Mouse (Mus musculus): ENCODE measurements at regions not wholly inside any gene's neighbourhood (a gene's known extent, or its start where the extent isn't known, plus 50 kb on each side); places are given as distances from the start of the nearest gene placed in this dataset.
A peak's percentile ranks its signal among the peaks of the same experiment; 100 is the strongest.

- H3K4me2 ChIP-seq (ENCODE audit: low read length): no peak overlapping the region
- DNase-seq (ENCODE audit: low spot score) (peak; percentile 13), ATAC-seq (no peak)
- no peak overlapping the region for H3K27ac ChIP-seq (ENCODE audit: low read depth, low read length)
- no peaks in the 10 kb centered on the region for H3K36me3 ChIP-seq (ENCODE audit: control insufficient read depth, insufficient read depth, low read length)
- H3K9me3 ChIP-seq (replicated peaks; ENCODE audit: control insufficient read depth, low read length): no peaks in the 10 kb centered on the region
- no peak overlapping the region for H3K9ac ChIP-seq (ENCODE audit: low read length)
- no peak overlapping the region for H3K4me3 ChIP-seq (ENCODE audit: low read depth, low read length)
- H3K27me3 ChIP-seq (replicated peaks; ENCODE audit: control insufficient read depth, insufficient read depth, low read length): no peaks in the 10 kb centered on the region
- 75% methylated on average over 12 of the region's 12 CpGs for WGBS
- H3K4me1 ChIP-seq (ENCODE audit: control insufficient read depth, insufficient read depth, low read length): no peaks in the 10 kb centered on the region
Measured at GRCm38 (mm10) chr6:4375465-4376037, 129.1 kb upstream of the Col1a2 start.

DNA sequence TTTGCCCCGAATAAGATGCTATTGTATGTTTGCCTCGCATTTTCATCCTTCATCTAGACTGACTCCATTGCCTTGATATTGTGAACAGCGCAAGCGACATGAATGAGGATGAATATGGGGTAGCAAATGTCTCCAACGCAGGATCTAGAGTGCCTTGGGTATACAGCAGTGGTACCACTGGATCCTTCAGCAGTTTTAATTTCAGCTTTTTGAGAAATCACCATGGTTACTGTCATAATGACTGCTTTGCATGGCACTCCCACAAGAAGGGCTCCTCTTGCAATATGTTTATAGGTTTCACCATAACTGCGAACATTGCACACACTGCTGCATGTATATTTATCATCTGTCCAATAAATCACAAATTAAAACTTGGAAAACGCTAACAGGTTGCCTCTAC is 107.8 kb upstream of the Col1a2 start:
- H3K4me3 ChIP-seq (ENCODE audit: low read depth, low read length): no peak overlapping the region
- ATAC-seq (no peak), DNase-seq (ENCODE audit: low spot score) (no peak)
- H3K4me2 ChIP-seq (ENCODE audit: low read length): no peak overlapping the region
- no peak overlapping the region for H3K27ac ChIP-seq (ENCODE audit: low read depth, low read length)
- H3K9ac ChIP-seq (ENCODE audit: low read length): no peak overlapping the region
- H3K27me3 ChIP-seq (replicated peaks; ENCODE audit: control insufficient read depth, insufficient read depth, low read length): no peaks in the 10 kb centered on the region
- peaks cover 4% of the 10 kb centered on the region; the same call in 1 of the 2 replicates for H3K4me1 ChIP-seq (ENCODE audit: control insufficient read depth, insufficient read depth, low read length)
- H3K9me3 ChIP-seq (replicated peaks; ENCODE audit: control insufficient read depth, low read length): no peaks in the 10 kb centered on the region
- H3K36me3 ChIP-seq (ENCODE audit: control insufficient read depth, insufficient read depth, low read length): no peaks in the 10 kb centered on the region
- WGBS: 76% methylated on average over 7 of the region's 7 CpGs

DNA sequence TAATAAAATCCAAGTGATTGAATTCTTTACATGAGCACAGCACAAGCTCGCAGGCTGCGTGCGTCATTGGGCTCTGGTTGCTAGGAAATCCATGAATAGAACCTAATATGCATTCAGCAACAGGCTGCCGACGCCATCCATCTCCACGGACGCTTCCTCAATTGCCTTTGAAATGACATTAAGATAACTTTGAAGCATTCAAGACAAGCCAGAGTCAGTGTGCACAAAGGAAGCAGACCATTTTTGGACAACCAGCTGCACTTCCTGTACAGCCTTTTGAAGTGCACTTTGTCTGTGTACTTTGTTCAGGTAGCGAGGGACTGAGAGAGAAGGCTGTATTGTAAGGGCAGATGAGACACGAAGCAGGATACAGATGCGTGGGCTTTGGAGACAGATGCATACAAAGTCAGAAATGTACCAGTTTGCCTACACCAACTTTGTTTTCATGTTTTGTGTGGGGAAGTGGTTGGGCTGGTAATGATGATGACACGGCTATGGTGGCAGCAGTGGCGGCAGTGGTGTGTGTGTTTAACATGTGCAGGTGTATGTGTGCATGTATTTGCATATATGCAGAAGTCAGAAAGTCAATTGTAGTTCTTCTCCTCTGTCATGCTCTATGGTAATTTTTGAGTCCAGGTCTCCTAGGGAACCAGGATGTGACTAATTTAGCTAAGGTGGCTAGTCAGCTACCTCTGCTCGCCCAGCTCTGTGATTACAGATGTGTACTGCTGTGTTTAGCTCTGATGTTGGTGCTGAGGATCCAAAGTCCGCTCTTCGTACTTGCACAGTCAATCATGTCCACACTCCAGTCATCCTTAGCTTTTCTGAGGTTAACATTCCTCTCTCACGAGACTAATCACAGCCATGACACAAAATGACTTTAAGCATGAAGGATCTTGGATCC is 106.7 kb upstream of the Col1a2 start:
- 0 out of 2 replicates have a peak overlapping the region, but pooled peaks have one; percentile 9 for H3K4me2 ChIP-seq (ENCODE audit: low read length)
- DNase-seq (ENCODE audit: low spot score): peak; percentile 57
- no peaks in the 10 kb centered on the region for H3K9me3 ChIP-seq (replicated peaks; ENCODE audit: control insufficient read depth, low read length)
- H3K27ac ChIP-seq (ENCODE audit: low read depth, low read length): no peak overlapping the region
- H3K36me3 ChIP-seq (ENCODE audit: control insufficient read depth, insufficient read depth, low read length): no peaks in the 10 kb centered on the region
- no peaks in the 10 kb centered on the region for H3K27me3 ChIP-seq (replicated peaks; ENCODE audit: control insufficient read depth, insufficient read depth, low read length)
- H3K4me3 ChIP-seq (ENCODE audit: low read depth, low read length): no peak overlapping the region
- ATAC-seq: peak; percentile 32; the same call in 1 of the 2 replicates
- no peak overlapping the region for H3K9ac ChIP-seq (ENCODE audit: low read length)
- WGBS: 56% methylated on average over 16 of the region's 16 CpGs
- peaks cover 4% of the 10 kb centered on the region; the same call in 1 of the 2 replicates for H3K4me1 ChIP-seq (ENCODE audit: control insufficient read depth, insufficient read depth, low read length)

DNA sequence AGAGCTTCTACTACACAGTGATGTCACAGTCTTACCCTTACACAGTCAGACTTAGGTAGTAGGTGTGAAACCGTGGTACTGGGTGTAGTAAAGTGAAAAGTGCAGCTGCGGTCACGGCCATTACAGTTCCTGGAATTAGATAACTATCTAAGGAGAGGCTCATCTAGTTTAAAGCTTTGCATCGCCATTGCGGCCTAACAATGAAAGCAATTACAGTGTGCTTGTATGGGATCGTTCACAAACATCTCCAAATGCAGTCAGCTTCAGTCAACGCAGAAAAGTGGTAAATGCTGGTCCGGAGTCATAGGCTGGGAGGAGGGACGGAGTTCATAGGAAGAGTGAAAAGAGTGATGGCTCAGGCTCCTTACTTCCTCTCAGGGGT is 106.0 kb upstream of the Col1a2 start:
- ATAC-seq: no peak
- Histone ChIP-seq H3K4me1 (ENCODE audit: control insufficient read depth, insufficient read depth, low read length) (peaks cover 4% of the 10 kb centered on the region; the same call in 1 of the 2 replicates), H3K9ac (ENCODE audit: low read length) (no peak overlapping the region), H3K4me2 (ENCODE audit: low read length) (no peak overlapping the region), H3K9me3 (replicated peaks; ENCODE audit: control insufficient read depth, low read length) (no peaks in the 10 kb centered on the region), H3K27ac (ENCODE audit: low read depth, low read length) (no peak overlapping the region), H3K27me3 (replicated peaks; ENCODE audit: control insufficient read depth, insufficient read depth, low read length) (no peaks in the 10 kb centered on the region), H3K36me3 (ENCODE audit: control insufficient read depth, insufficient read depth, low read length) (no peaks in the 10 kb centered on the region), H3K4me3 (ENCODE audit: low read depth, low read length) (no peak overlapping the region)
- DNase-seq (ENCODE audit: low spot score): no peak
- 90% methylated on average over 9 of the region's 9 CpGs for WGBS

DNA sequence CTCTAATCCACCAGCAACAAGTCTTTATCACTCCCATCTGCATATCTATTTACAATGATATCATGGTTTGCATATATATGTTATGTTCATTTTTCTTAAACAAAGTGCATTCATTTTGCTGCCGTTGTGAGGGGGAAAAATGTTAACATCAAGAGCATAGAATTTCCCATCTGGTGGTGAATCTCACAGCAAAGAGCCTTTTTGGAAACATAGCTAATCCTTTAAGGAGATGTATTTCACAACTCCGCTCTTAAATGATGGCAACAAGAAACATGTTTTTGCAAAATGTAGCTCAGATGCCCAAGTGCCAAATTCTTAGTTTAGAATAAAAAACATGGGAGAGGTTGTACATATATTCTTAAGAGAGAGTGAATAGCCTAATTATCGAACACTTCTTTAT is 99.3 kb upstream of the Col1a2 start:
- Histone ChIP-seq H3K36me3 (ENCODE audit: control insufficient read depth, insufficient read depth, low read length) (no peaks in the 10 kb centered on the region), H3K4me1 (ENCODE audit: control insufficient read depth, insufficient read depth, low read length) (no peaks in the 10 kb centered on the region), H3K9me3 (replicated peaks; ENCODE audit: control insufficient read depth, low read length) (no peaks in the 10 kb centered on the region), H3K27ac (ENCODE audit: low read depth, low read length) (no peak overlapping the region), H3K27me3 (replicated peaks; ENCODE audit: control insufficient read depth, insufficient read depth, low read length) (no peaks in the 10 kb centered on the region), H3K4me2 (ENCODE audit: low read length) (no peak overlapping the region), H3K4me3 (ENCODE audit: low read depth, low read length) (no peak overlapping the region), H3K9ac (ENCODE audit: low read length) (no peak overlapping the region)
- ATAC-seq: no peak
- 92% methylated on average over 3 of the region's 3 CpGs for WGBS
- no peak for DNase-seq (ENCODE audit: low spot score)

DNA sequence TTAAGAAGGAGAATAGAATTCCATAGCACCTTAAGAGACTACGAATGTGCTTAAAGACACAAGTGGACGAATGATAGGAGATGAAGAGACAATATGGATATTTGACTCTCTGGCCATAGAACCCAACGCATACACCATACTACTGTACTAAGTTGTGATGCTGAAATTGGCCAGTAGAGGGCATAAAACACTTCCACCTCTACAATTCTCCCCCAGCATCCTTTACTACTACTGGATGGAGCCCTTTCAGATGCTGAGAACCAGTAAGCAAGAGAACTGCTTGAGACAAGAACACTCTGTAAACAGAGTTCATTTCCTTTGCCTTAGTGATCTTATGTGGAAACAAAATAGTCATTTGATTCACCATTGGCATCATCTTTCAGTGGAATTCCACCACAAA is 96.9 kb upstream of the Col1a2 start:
- ATAC-seq (no peak), DNase-seq (ENCODE audit: low spot score) (peak; percentile 52)
- WGBS: 58% methylated on average over 3 of the region's 3 CpGs
- Histone ChIP-seq H3K4me3 (ENCODE audit: low read depth, low read length) (no peak overlapping the region), H3K27me3 (replicated peaks; ENCODE audit: control insufficient read depth, insufficient read depth, low read length) (no peaks in the 10 kb centered on the region), H3K9ac (ENCODE audit: low read length) (no peak overlapping the region), H3K4me1 (ENCODE audit: control insufficient read depth, insufficient read depth, low read length) (no peaks in the 10 kb centered on the region), H3K27ac (ENCODE audit: low read depth, low read length) (no peak overlapping the region), H3K9me3 (replicated peaks; ENCODE audit: control insufficient read depth, low read length) (no peaks in the 10 kb centered on the region), H3K36me3 (ENCODE audit: control insufficient read depth, insufficient read depth, low read length) (no peaks in the 10 kb centered on the region), H3K4me2 (ENCODE audit: low read length) (no peak overlapping the region)

- Histone ChIP-seq H3K4me1 (ENCODE audit: control insufficient read depth, insufficient read depth, low read length) (peaks cover 8% of the 10 kb centered on the region; the same call in 1 of the 2 replicates), H3K36me3 (ENCODE audit: control insufficient read depth, insufficient read depth, low read length) (no peaks in the 10 kb centered on the region), H3K27me3 (replicated peaks; ENCODE audit: control insufficient read depth, insufficient read depth, low read length) (no peaks in the 10 kb centered on the region), H3K9ac (ENCODE audit: low read length) (no peak overlapping the region), H3K9me3 (replicated peaks; ENCODE audit: control insufficient read depth, low read length) (no peaks in the 10 kb centered on the region), H3K27ac (ENCODE audit: low read depth, low read length) (no peak overlapping the region), H3K4me2 (ENCODE audit: low read length) (no peak overlapping the region), H3K4me3 (ENCODE audit: low read depth, low read length) (no peak overlapping the region)
- 78% methylated on average over 3 of the region's 3 CpGs for WGBS
- DNase-seq (ENCODE audit: low spot score) (no peak), ATAC-seq (no peak)
Measured at GRCm38 (mm10) chr6:4413201-4413600, 91.4 kb upstream of the Col1a2 start.

- Histone ChIP-seq H3K36me3 (ENCODE audit: control insufficient read depth, insufficient read depth, low read length) (no peaks in the 10 kb centered on the region), H3K4me2 (ENCODE audit: low read length) (no peak overlapping the region), H3K27me3 (replicated peaks; ENCODE audit: control insufficient read depth, insufficient read depth, low read length) (no peaks in the 10 kb centered on the region), H3K27ac (ENCODE audit: low read depth, low read length) (no peak overlapping the region), H3K9me3 (replicated peaks; ENCODE audit: control insufficient read depth, low read length) (no peaks in the 10 kb centered on the region), H3K9ac (ENCODE audit: low read length) (no peak overlapping the region), H3K4me3 (ENCODE audit: low read depth, low read length) (no peak overlapping the region), H3K4me1 (ENCODE audit: control insufficient read depth, insufficient read depth, low read length) (peaks cover 10% of the 10 kb centered on the region; the same call in 1 of the 2 replicates)
- whole genome bisulfite sequencing: 39% methylated on average over 6 of the region's 6 CpGs
- DNase-seq (ENCODE audit: low spot score) (peak; percentile 46), ATAC-seq (no peak)
Measured at GRCm38 (mm10) chr6:4414166-4414565, 90.4 kb upstream of the Col1a2 start.

- Histone ChIP-seq H3K9me3 (replicated peaks; ENCODE audit: control insufficient read depth, low read length) (no peaks in the 10 kb centered on the region), H3K27me3 (replicated peaks; ENCODE audit: control insufficient read depth, insufficient read depth, low read length) (no peaks in the 10 kb centered on the region), H3K4me3 (ENCODE audit: low read depth, low read length) (no peak overlapping the region), H3K27ac (ENCODE audit: low read depth, low read length) (no peak overlapping the region), H3K9ac (ENCODE audit: low read length) (no peak overlapping the region), H3K36me3 (ENCODE audit: control insufficient read depth, insufficient read depth, low read length) (no peaks in the 10 kb centered on the region), H3K4me1 (ENCODE audit: control insufficient read depth, insufficient read depth, low read length) (peaks cover 10% of the 10 kb centered on the region; the same call in 1 of the 2 replicates), H3K4me2 (ENCODE audit: low read length) (no peak overlapping the region)
- ATAC-seq (no peak), DNase-seq (ENCODE audit: low spot score) (no peak)
- 85% methylated on average over 7 of the region's 7 CpGs for WGBS
Measured at GRCm38 (mm10) chr6:4415206-4415605, 89.4 kb upstream of the Col1a2 start.

Data from forebrain, embryonic 14.5 days (tissue).